Mouse (Mus musculus) right cerebral cortex, postnatal 25 days (tissue): Measurements from ENCODE around the gene Klhdc2.

Experiments used
- DNase-seq: peaks from one replicate; pipeline ENCODE4 v3.0.0; 2022

The Klhdc2 gene

GRCm38 (mm10) chr12:69302171-69302570 lies 5.7 kb downstream of the Klhdc2 start:
- no peak for DNase-seq

DNA sequence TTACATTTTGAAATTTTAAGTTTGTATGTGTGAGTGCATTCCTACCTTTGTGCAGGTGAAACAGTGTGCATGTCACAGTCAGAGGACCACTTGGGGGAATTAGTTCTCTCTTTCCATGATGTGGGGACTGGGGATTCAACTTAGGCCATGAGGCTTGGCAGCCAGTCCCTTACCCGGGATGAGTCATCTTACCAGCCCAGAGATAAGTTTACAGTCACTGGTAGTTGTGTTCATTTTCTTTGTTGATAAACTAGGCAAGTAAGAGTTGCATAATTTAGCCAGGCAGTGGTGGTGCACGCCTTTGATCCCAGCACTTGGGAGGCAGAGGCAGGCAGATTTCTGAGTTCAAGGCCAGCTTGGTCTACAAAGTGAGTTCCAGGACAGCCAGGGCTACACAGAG lies 7.6 kb downstream of the Klhdc2 start:
- DNase-seq: no peak

DNA sequence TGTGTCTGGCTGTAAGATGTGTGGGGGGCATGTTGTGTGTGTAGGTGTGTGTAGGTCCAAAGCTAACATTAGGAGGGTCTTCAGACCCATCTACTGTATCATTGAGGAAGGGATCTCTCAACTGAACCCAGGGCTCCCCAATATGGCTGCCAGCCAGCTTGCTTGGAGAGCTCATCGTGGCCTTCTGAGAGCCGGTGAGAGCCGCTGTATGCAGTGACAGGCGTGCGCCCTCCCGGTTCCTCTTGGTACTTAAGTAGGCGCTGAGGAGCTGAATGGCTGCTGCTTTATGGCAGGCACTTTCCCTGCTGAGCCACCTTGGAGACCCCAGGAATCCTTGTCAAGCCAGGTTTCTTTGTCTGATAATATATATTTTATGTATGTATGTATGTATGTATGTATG lies 9.9 kb downstream of the Klhdc2 start:
- no peak for DNase-seq

DNA sequence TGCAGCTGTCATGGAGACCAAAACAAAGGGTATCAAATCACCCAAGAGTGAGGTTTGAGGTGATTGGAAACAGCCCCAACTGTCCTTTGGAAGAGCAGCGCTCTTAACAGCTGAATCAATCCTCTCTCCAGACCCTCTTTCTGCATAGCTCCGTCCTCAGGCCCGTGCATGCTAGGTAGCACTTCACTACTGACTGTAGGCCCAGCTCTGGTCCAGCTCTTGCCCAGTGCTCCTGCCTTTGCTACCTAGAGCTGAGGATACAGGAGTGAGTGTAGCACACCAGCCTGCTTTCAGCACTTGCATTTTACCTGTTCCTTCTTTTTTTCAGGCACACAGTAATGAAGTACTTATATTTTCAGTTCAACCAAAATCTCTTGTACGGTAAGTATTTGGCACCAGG lies 13.2 kb downstream of the Klhdc2 start:
- DNase-seq: no peak

- DNase-seq: no peak
Observed at GRCm38 (mm10) chr12:69318431-69318830, 21.9 kb downstream of the Klhdc2 start.

GRCm38 (mm10) chr12:69331187-69331586 lies 34.7 kb downstream of the Klhdc2 start:
- DNase-seq: no peak

DNA sequence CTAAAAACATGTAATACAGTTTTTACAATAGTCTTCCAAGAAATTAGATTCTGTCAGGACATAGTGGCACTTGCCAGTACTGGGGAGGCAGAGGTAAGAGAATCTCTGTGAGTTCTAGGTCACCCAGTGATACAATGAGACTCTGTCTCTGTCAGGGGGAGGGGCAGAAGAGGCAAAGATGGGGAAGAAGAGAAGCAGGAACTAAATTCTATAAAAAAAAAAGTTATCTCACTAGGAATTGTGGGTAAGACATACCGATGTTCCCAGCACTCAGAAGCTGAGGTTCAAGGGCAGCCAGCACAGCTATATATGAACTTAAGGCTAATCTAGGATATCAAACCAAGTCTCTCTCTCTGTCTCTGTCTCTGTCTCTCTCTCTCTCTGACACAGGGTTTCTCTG lies 35.7 kb downstream of the Klhdc2 start:
- no peak for DNase-seq

- no peak for DNase-seq
Observed at GRCm38 (mm10) chr12:69333547-69333946, 37.1 kb downstream of the Klhdc2 start.

DNA sequence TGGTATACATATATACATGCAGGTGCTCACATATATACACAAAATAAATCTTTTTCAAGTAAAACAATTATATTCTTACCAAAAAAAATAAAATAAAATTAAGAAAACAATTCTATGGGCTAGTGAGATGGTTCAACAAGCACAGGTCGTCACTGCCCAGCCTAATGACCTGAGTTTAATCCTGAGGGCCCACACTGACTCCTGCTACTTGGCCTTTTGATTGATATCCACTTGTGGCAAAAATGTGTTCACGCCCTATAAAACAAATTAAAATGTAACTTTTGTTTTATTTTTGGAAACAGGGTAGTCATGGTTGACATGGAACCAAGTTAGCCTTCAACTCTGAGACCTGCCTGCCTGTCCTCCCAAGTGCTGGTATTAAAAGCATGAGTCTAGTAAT lies 53.4 kb downstream of the Klhdc2 start:
- DNase-seq: no peak

- DNase-seq: no peak
Observed at GRCm38 (mm10) chr12:69351685-69352084, 55.2 kb downstream of the Klhdc2 start.

DNA sequence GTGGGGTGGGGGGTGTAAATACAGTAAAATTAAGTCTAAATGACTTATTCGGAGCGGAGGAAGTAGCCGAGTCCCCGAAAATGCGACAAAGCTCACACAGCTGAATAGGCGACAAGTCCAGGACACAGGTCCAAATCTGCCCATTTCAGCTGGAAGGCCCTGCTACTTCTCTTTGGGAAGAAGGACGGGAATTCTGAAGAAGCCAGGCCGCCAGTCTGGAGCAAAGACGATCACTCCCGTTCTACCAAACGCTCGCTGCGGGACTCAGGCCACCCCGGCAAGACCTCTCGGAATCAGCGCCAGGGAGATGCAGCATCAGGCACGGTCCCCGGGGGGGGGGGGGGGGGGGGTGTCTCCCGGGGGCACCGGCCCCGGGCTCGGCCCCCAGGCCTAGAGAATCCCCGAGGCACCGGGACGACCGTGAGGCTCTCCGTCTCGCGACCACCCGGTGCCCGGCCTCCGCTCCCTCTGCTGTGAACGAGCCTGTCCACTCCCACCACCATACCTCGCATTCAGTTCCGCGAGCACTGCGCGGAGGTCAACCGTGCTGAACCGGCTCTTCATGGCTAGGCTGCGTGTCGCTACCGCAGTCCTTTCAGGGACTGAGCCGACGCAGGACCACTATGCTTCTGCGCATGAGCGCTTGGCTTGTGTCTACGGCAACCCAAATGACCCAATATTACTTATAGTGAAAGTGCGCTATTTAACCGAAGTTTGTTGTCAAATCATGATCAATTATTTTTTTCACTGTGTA lies 60.2 kb downstream of the Klhdc2 start, which contains the start of gene Nemf:
Gene Nemf, minus strand, starts transcription at position 620 of the 754 bp plus-strand sequence.
- DNase-seq: peak; percentile 86

DNA sequence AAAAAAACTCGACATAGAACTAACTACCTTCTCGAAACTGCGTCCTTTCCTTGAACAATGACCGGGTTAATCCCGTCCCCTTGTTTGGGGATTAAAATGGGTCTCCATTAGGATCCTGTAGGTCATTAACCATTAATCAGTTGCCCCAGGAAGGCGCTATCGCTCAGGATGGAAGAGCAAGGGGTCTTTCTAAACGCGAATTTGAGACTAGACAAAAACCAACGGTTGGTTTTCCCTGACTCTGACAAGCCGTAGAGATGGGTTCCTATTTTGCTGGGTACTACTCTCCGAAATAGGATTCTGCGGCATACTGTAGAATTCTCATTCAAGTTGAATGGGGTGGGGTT lies 60.8 kb downstream of the Klhdc2 start:
- no peak for DNase-seq
